Mouse (Mus musculus): ENCODE results near the gene Selenok.

DNA sequence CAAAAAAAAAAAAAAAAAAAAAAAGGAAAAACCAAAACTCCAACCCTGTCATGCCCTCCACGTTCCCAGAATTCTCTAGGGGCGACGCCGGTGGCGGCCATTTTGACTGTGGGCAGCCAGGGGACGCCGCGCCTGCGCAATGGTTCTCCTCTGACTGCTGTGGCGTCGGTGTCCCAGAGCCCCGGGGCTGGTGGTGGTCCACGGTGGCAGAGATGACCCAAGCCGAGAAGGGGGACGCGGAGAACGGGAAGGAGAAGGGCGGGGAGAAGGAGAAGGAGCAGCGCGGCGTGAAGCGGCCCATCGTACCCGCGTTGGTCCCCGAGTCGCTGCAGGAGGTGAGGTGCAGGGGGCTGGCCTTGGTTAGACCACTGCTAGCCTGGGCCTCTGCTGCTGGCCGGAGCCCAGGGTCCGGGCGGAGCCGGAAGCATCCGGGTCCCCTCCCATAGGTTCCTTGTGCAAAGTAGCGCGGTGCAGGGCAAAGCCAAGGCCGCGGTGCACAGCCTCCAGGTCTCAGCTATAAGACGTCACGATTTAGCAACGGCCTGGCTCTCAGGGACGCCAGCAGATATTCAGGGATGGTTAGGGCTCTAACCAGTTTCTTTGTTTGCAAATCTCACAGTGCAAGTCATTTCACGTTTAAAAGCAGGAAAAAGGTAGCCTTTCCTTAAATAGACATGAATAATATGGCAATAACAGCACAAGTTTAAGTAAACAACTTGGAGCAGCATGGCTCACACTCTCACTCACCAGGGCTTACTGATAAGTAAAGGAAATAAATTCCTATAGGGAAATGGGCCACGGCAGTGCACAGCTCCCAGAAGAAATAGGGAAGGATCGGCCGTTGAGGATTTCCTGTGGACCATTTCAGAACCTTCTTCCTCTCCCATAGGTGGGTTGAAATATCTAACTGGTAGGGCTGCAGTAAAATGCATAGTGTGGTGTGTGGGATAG, 10.4 kb downstream of the Selenok start, which contains the start of gene Actr8:
- TF ChIP-seq CTCF (IDR thresholded peaks at IDR 0.05; ENCODE audit: low read depth) (no peak), EP300 (IDR thresholded peaks at IDR 0.05; ENCODE audit: low read depth) (no peak; the same call in 1 of the 2 replicates)
